Mouse (Mus musculus) megakaryocyte, adult 5-6 weeks (primary cell): ENCODE data around the gene Zmiz1. TPM values are rescaled to one million over a fixed set of nuclear protein-coding genes. Genes with fewer than 3 reads are reported as not detected.

ENCODE experiments used
- ATAC-seq: 2 replicates; pipeline ENCODE4 v1.8.0; 2016; ENCODE audit warnings: mild to moderate bottlenecking, inconsistent platforms; ENCODE audit not compliant: poor library complexity, severe bottlenecking
- total RNA-seq, 2 experiments: library from RNA; stranded (forward) in 1 of 2; stranded (reverse) in 1 of 2; fragments of 153-499, 151-499 nt in 1 of 2; fragments of 221-1000, 200-1000 nt in 1 of 2; gene quantifications; 2 replicates each; pipeline versions ENCODE4 v1.2.3 to v1.2.4; 2015 to 2017

The Zmiz1 gene
- total RNA-seq, 2 experiments from 2014 or later = 11.4 to 88.9 TPM

DNA sequence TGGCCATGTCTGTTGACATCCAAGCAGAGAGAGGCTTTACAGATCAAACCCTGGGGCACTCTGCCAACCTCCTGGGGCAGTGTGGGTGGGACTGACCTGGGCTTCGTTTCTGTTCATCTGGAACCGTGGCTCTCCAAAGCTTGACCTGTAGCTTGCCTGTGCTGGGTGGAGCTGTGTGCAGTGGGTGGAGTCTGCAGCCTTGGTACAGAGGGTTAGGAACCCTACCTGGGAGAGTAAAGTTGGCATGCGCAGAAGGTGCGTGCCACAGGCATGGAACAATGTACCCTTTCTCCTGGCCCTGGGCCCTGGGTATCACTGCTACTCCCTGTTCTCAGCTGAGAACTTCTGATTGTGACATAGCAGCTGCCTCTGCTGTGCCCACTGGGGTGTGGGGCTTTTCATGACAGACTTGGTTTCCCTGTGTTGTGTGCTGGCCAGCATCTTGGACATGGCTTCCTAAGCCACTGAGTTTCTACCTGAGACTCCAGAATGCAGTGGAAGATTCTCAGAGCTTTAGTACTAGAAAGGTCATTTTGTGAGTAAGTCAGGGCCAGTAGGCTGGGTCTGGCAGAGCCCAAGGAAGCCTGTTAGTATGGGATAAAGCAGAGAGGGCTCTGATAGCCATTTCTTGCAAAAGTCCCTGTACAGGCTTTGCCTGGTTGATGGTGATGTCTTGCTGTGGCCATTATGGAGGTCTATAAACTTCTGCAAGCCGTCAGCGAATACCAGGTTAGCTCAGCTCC, 30.5 kb downstream of the Zmiz1 start:
- ATAC-seq = no peak

- ATAC-seq = no peak
These were observed 33.0 kb downstream of the Zmiz1 start for GRCm38 (mm10) chr14:25491961-25492360.

DNA sequence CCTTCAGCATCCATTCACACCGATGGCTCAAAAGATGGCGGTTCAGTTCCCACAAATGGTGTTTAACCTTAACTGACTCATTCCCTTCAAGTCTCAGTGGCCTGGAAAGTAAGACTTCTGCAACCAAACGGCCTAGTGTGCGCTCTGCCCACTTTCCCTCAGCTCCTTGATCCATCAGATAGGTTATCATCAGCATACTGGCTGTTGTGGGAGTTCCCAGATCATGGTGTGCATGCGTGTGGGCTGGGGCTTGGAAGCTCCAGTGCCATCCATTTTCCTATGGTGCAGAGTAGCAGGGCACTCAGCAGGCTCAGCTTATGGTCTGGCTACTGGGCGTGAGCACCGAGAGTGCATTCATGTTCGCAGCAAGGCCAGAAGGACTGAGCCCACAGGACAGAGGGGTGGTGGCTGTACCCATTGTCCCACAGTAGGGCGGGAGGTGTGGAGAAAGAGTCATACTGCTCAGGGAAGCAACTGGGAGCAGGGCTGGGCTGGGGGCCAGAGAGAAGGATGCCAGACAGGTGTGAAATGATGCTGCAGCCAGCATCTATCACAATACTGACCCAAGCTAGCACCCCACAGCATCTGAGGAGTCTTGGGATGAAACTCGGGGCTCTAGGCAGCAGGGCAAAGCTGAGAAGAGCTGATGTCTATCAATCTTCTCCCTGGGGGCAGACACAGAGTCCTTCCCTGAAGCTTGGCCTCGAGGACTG, 33.7 kb downstream of the Zmiz1 start:
- no peak for ATAC-seq

GRCm38 (mm10) chr14:25493301-25494241, 34.6 kb downstream of the Zmiz1 start:
- peak; percentile 75 for ATAC-seq

- no peak for ATAC-seq
These were observed 35.8 kb downstream of the Zmiz1 start for GRCm38 (mm10) chr14:25494778-25495177.

DNA sequence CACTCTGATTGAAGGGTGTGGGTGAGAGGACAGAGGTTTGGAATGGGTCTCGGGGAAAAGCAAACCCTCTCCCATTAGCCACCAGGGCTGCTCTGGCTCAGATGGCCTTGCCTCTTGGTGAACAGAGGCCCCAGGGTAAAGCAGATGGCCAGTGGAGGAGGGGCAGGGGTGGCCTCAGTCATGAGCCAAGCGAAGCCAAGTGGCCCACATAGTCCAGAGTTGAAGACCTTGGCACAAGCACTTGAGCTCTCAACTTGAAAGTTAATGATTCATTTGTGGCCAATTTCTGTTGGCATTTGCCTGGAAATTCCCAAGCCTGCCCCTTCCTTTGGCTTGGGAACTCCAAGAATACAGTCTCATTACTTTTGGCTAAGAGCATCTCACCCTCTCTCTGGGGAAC, 37.1 kb downstream of the Zmiz1 start:
- no peak for ATAC-seq

- no peak for ATAC-seq
These were observed 38.0 kb downstream of the Zmiz1 start for GRCm38 (mm10) chr14:25496989-25497388.

GRCm38 (mm10) chr14:25497596-25497995, 38.6 kb downstream of the Zmiz1 start:
- no peak for ATAC-seq

GRCm38 (mm10) chr14:25498367-25498766, 39.4 kb downstream of the Zmiz1 start:
- ATAC-seq = no peak

GRCm38 (mm10) chr14:25499526-25499925, 40.5 kb downstream of the Zmiz1 start:
- no peak for ATAC-seq

- no peak for ATAC-seq
These were observed 41.6 kb downstream of the Zmiz1 start for GRCm38 (mm10) chr14:25500511-25501120.

DNA sequence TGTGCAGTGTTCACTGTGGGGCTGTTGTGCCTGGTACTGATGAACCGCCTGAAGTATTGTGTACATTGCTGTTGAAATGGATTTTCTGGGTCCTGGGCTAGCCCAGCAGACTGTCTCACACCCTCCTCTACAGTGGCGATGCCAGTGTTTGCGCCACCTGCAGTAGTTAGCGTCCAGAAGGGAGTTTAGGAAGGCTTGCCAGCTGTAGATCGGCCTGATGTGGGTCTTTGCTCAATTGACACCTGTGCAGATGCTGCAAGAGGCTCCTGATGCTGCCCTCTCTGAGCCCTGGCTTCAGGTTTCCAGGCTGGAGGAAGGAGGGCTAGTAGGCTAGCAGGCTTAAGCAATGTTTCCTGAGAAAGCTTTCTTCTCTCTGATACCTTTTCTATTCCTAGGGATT, 42.5 kb downstream of the Zmiz1 start:
- ATAC-seq = no peak

DNA sequence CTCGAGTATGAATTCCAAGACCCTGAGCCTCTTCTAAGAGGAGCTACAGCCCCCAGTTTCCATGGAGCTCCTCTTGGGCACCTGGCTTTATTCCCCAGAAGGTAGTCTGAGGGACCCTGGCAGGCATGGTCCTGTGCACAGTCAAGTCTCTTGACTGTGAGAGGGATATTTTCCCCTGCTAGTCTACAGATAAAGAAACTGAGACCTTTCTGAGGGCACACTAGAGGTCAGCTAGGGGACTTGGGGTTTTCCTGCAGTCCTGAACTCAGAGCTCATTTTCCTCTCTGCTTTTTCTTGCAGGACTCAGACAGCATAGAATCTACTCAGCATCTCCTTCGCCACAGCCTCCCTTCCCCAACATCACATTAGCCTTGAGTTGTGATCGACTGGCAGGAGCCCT, 43.4 kb downstream of the Zmiz1 start:
- ATAC-seq = no peak

- ATAC-seq = peak; percentile 58
These were observed 45.3 kb downstream of the Zmiz1 start for GRCm38 (mm10) chr14:25504241-25504640.

GRCm38 (mm10) chr14:25505201-25505671, 46.3 kb downstream of the Zmiz1 start:
- ATAC-seq = peak; percentile 71

- no peak for ATAC-seq
These were observed 49.2 kb downstream of the Zmiz1 start for GRCm38 (mm10) chr14:25508111-25508756.

DNA sequence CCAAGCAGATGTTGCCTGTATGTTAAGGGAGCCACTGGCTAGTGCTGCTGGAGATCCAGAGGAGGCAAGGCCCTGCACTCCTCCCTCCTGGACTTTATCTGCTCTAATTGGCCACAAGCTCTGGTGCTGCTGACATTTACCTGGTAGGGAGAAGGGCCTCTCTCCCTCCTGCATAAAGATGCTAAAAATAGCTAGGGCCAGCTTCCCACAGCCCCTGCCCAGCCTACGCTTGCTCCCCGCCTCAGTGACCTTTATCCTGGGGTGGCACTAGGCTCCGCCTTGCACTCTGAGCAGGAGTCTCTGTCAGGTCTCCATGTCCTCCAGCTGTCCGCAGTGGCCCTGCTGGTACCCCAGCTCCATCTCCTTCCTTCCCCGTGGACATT, 49.8 kb downstream of the Zmiz1 start:
- no peak for ATAC-seq

DNA sequence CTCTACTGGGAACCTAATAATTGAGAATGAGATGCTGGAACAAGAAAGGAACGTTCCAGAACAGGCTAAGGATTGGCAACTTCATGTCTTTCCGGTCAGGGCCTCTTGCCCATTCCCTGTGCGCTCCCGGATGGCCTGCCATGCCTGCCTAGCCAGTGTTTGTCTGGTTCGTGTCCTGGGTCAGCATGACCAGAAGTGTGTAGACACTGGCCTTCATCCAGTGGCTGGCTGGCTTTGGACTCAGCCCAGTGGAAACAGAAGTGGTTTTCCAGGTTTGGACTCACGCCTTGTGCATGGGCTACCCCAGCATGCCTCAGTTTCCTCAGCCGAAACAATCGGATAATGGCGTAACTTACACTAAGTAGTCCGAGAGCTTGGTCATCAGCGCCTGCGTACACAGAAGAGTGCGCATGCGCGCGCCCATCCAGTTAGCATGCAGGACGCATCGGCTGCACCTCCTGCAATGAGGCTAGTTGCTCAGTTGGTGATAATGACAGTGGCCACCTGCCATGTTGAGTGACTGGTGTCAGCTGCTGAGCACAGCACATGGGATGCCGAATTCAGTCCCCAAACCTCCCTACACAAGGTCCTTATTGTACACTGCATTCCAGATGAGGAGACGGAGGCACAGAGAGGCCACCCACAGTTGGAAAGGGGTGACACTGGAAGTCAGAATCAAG, 50.6 kb downstream of the Zmiz1 start:
- ATAC-seq = no peak

- no peak for ATAC-seq
These were observed 51.4 kb downstream of the Zmiz1 start for GRCm38 (mm10) chr14:25510362-25510761.

- no peak for ATAC-seq
These were observed 52.0 kb downstream of the Zmiz1 start for GRCm38 (mm10) chr14:25510987-25511386.
